Mouse (Mus musculus) heart, postnatal 0 days (tissue): ENCODE data around the gene BC049730.
"Not testable (repeated sequence)": the region's sequence is repeated elsewhere in the genome, so short reads cannot be mapped to it uniquely, and the experiment has no call there.

ENCODE experiments used
- CTCF ChIP-seq: IDR thresholded peaks from 2 replicates; pipeline ENCODE4 v1.5.1; 2016; ENCODE audit warnings: antibody characterized with exemption, control low read depth, low read depth
- EP300 ChIP-seq: IDR thresholded peaks from 2 replicates; pipeline ENCODE4 v1.6.1; 2016; ENCODE audit warnings: antibody characterized with exemption, low read depth

DNA sequence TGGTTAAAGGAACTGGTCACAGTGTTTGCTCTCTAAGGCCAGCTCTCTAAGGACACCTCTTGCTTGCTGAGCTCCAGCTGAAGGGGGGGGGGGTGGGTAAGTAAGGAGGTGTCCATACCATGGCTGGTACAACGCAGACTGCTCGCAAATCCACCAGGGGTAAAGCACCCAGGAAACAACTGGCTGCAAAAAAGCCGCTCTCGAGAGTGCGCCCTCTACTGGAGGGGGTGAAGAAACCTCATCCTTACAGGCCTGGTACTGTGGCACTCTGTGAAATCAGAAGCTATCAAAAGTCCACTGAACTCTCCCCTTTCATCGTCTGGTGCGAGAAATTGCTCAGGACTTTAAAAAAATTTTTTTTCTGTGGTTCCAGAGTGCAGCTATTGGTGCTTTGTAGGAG lies 24.9 kb upstream of the BC049730 start:
- not testable (repeated sequence) for TF ChIP-seq CTCF, EP300
